Mouse (Mus musculus) forebrain, embryonic 11.5 days (tissue): ENCODE measurements around the gene Aebp2. TPM values are rescaled to one million over a fixed set of nuclear protein-coding genes. Genes with fewer than 3 reads are reported as not detected.

Source experiments
- ATAC-seq: fragments of 200-750 bp; cut with Nextera tagmentation; replicated peaks from 2 replicates; pipeline ENCODE4 v1.8.0; 2017; ENCODE audit warnings: moderate TSS enrichment; ENCODE audit not compliant: low FRiP score
- DNase-seq: peaks from one replicate; pipeline ENCODE4 v3.0.0-alpha.2; 2017; ENCODE audit warnings: low spot score
- H3K27ac ChIP-seq: fragments of 300-500 bp; sonication (generic); 2 replicates; pipeline ENCODE4 v1.5.1; 2014; ENCODE audit warnings: low read depth, low read length
- H3K27me3 ChIP-seq: fragments of 300-500 bp; sonication (generic); 2 replicates; pipeline ENCODE4 v1.6.1; 2014; ENCODE audit warnings: mild to moderate bottlenecking, low read length, mixed read lengths; ENCODE audit not compliant: control insufficient read depth, insufficient read depth
- H3K36me3 ChIP-seq: fragments of 300-500 bp; sonication (generic); 2 replicates; pipeline ENCODE4 v1.6.1; 2014; ENCODE audit warnings: mild to moderate bottlenecking, low read length, moderate library complexity, mixed read lengths; ENCODE audit not compliant: control insufficient read depth, insufficient read depth
- H3K4me1 ChIP-seq: fragments of 300-500 bp; sonication (generic); replicated peaks from 2 replicates; pipeline ENCODE4 v1.6.1; 2014; ENCODE audit warnings: low read length, mixed read lengths; ENCODE audit not compliant: control insufficient read depth, insufficient read depth
- H3K4me2 ChIP-seq: fragments of 300-500 bp; sonication (generic); 2 replicates; pipeline ENCODE4 v1.6.1; 2014; ENCODE audit warnings: low read depth, mild to moderate bottlenecking, low read length, moderate library complexity, mixed read lengths; ENCODE audit not compliant: severe bottlenecking
- H3K4me3 ChIP-seq: fragments of 300-500 bp; sonication (generic); 2 replicates; pipeline ENCODE4 v1.5.1; 2014; ENCODE audit warnings: low read depth, low read length
- H3K9ac ChIP-seq: fragments of 300-500 bp; sonication (generic); 2 replicates; pipeline ENCODE4 v1.6.1; 2014; ENCODE audit warnings: low read length
- H3K9me3 ChIP-seq: fragments of 300-500 bp; sonication (generic); 2 replicates; pipeline ENCODE4 v1.6.1; 2016; ENCODE audit warnings: low read length, mixed read lengths; ENCODE audit not compliant: control insufficient read depth
- WGBS: fragments of 180-500 bp; shearing (Covaris S2); extraction: QIAGEN DNeasy Blood & Tissue Kit; methylation state at CpG from one replicate; pipeline ENCODE4 v1.1.7; 2014; 5-methylcytosine and 5-hydroxymethylcytosine counted together
- polyA plus RNA-seq: library from polyadenylated mRNA; unstranded; fragments of >200 nt; fragmentation: Nextera tagmentation; extraction: Ambion mirVana; gene quantifications from 2 replicates; pipeline ENCODE4 v1.2.1, GENCODE M21; 2014

Gene Aebp2
- polyA plus RNA-seq, 1 experiment from 2014 or later = 15.1 TPM

DNA sequence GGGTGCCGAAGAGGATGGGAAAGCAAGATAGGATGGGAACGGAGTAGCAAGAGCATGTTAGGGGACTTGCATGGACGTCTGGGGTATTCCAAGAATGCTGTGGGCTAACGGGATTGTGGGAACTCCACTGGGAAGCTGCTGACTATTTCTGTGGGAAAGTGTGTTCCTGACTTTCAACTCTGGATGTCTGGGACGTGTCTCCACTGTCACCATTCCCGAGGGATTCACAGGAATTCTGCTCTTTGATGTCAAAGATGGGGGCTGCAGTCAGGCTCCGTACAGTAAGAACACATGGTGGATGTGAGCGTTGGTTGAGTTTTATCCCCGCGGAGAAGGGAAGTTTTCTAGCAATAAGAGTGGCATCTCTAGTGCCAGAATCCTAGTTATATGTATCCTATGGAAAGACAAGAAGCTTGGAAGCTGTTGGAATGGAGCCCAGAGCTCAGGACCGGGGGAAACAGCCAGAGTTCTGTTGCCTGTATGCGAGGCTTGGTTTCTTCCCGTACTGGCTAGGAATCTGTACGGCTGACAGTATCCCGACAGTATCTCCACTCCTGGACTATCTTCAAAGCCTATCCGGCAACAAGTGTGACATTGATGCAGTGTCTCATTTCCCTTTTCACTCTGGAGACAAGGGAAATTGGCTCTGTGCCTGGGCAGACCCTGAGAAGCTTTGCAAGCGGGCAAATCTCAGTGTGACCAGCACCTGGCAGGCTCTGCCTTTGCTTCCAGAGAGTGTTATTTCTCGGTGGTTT, 44.2 kb downstream of the Aebp2 start:
- Histone ChIP-seq H3K4me3 (no peak overlapping the region), H3K27me3 (no peaks in the 10 kb centered on the region), H3K36me3 (no peaks in the 10 kb centered on the region), H3K27ac (no peak overlapping the region), H3K4me2 (no peak overlapping the region), H3K9me3 (no peaks in the 10 kb centered on the region), H3K4me1 (no peaks in the 10 kb centered on the region), H3K9ac (no peak overlapping the region)
- DNase-seq (no peak), ATAC-seq (no peak)
- 80% methylated on average over 18 of the region's 18 CpGs for WGBS

- Histone ChIP-seq H3K9ac (no peak overlapping the region), H3K36me3 (no peaks in the 10 kb centered on the region), H3K4me1 (no peaks in the 10 kb centered on the region), H3K4me3 (no peak overlapping the region), H3K4me2 (no peak overlapping the region), H3K27me3 (no peaks in the 10 kb centered on the region), H3K27ac (no peak overlapping the region), H3K9me3 (no peaks in the 10 kb centered on the region)
- DNase-seq (no peak), ATAC-seq (no peak)
- 92% methylated on average over 8 of the region's 8 CpGs for WGBS
Observed at GRCm38 (mm10) chr6:140667289-140667906, 44.9 kb downstream of the Aebp2 start.

DNA sequence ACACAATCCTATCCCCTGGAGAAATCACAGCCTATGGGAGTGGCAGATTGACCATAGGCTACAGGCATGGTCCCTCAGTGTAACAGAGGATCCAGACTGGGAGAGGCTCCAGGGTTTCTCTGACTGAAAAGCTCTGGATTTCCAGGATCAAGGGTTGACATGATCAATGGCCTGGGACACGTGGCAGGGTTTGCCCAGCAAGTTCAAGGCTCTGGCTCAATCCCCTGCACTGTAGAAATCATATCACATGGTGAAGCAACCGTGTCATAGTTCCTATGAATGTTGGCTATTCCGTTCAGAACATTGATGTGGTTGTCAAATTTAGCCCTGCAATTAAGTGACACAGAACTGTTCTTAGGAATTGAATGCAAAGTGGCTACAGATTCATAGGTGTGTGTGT, 52.0 kb downstream of the Aebp2 start:
- Histone ChIP-seq H3K4me3 (no peak overlapping the region), H3K36me3 (no peaks in the 10 kb centered on the region), H3K4me2 (no peak overlapping the region), H3K27me3 (no peaks in the 10 kb centered on the region), H3K9ac (no peak overlapping the region), H3K9me3 (no peaks in the 10 kb centered on the region), H3K27ac (no peak overlapping the region), H3K4me1 (peaks cover 3% of the 10 kb centered on the region; the same call in 1 of the 2 replicates)
- no peak for ATAC-seq
- DNase-seq = no peak
- WGBS = 78% methylated on average over 3 of the region's 3 CpGs

GRCm38 (mm10) chr6:140676094-140676493, 53.6 kb downstream of the Aebp2 start:
- no peak overlapping the region for H3K4me3 ChIP-seq
- no peaks in the 10 kb centered on the region for H3K36me3 ChIP-seq
- WGBS = 87% methylated on average over 4 of the region's 4 CpGs
- H3K9me3 ChIP-seq = no peaks in the 10 kb centered on the region
- no peak overlapping the region for H3K9ac ChIP-seq
- no peak overlapping the region for H3K4me2 ChIP-seq
- DNase-seq (no peak), ATAC-seq (no peak)
- H3K27ac ChIP-seq = no peak overlapping the region
- peaks cover 3% of the 10 kb centered on the region; the same call in 1 of the 2 replicates for H3K4me1 ChIP-seq
- H3K27me3 ChIP-seq = no peaks in the 10 kb centered on the region

DNA sequence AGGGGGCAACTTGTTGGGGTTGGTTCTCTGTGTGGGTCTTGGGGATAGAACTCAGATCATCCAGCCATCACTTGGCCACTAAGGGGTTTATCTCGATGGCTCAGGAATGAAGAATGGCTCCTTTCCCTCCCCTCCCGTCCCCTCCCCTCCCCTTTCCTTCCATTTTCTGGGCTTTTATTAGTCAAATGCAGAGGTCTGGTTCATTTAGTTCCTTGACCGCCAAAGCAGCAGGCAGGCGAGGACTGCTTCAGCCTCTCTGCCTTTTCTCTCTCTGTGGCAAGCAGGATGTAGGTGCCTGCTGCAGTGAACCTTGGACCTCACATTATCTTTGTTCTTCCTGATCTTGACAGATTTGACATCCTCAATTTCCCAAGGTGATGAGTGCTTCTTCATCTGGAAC, 54.6 kb downstream of the Aebp2 start:
- peaks cover 3% of the 10 kb centered on the region; the same call in 1 of the 2 replicates for H3K4me1 ChIP-seq
- no peaks in the 10 kb centered on the region for H3K36me3 ChIP-seq
- no peaks in the 10 kb centered on the region for H3K27me3 ChIP-seq
- ATAC-seq (no peak), DNase-seq (no peak)
- no peaks in the 10 kb centered on the region for H3K9me3 ChIP-seq
- no peak overlapping the region for H3K27ac ChIP-seq
- no peak overlapping the region for H3K9ac ChIP-seq
- no peak overlapping the region for H3K4me3 ChIP-seq
- 19% methylated on average over 4 of the region's 4 CpGs for WGBS
- no peak overlapping the region for H3K4me2 ChIP-seq

- WGBS = 84% methylated on average over 9 of the region's 9 CpGs
- ATAC-seq = no peak
Observed at GRCm38 (mm10) chr6:140677960-140678359, 55.5 kb downstream of the Aebp2 start.

DNA sequence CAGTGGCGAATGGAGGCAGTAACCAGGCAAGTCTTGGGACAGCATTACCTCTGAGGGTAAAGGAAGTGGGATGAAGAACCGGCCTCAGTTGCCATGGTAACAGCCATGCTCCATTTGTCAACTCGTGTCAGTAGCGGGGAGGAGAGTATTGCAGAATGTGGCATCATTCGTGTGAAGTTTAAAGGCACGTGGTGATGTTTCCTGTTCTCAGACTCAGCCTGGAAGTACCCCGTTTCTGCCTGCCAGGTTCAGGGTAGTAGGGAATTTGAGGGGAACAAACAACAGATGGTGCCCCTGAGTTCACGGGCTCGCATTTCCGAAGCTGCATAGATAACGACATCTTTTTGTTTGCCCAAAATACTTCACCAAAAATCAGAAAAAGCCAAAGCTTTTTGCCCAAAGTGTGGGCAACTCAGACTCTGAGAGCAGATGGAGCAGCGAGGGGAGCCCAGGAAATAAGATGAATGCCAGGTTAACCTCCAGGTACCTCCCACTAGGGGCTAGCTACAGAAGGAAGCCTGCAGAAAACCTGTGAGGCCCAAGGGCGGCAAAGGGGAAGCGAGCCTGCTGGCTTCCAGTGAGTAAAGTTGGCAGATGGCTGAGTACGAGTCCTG, 56.3 kb downstream of the Aebp2 start:
- Histone ChIP-seq H3K4me1 (peaks cover 3% of the 10 kb centered on the region; the same call in 1 of the 2 replicates), H3K4me2 (peak overlapping the region; percentile 2; the same call in 1 of the 2 replicates), H3K9ac (peak overlapping the region; percentile 10; the same call in 1 of the 2 replicates), H3K9me3 (no peaks in the 10 kb centered on the region), H3K27ac (no peak overlapping the region), H3K27me3 (no peaks in the 10 kb centered on the region), H3K36me3 (no peaks in the 10 kb centered on the region), H3K4me3 (no peak overlapping the region)
- ATAC-seq (peak; percentile 74), DNase-seq (peak; percentile 72)
- WGBS = 21% methylated on average over 15 of the region's 15 CpGs

More at GRCm38 (mm10) chr6:140677960-140678359, 55.5 kb downstream of the Aebp2 start:
- no peak for DNase-seq
- Histone ChIP-seq H3K27ac (no peak overlapping the region), H3K4me2 (no peak overlapping the region), H3K9me3 (no peaks in the 10 kb centered on the region), H3K4me1 (peaks cover 3% of the 10 kb centered on the region; the same call in 1 of the 2 replicates), H3K4me3 (no peak overlapping the region), H3K36me3 (no peaks in the 10 kb centered on the region), H3K27me3 (no peaks in the 10 kb centered on the region), H3K9ac (no peak overlapping the region)

DNA sequence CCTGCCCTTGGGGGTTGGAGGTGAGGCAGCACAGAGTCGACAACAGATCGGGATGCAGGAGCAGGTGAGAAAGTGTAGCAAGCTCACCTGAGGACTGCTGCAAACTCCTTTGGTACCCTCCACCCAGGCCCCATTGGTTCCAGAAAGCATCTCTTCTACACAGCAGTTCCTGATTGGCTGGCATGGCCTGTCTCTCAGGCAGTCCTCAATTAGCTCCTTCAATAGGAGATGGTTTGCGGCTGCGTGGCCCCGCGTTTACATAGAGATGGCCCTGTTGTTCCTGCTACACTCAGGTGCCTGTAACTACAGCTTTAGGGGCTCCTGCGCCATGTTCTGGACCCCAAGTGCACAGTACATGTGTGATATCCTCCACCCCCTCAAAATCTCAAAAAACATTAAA, 58.2 kb downstream of the Aebp2 start:
- Histone ChIP-seq H3K9me3 (no peaks in the 10 kb centered on the region), H3K4me3 (no peak overlapping the region), H3K27me3 (no peaks in the 10 kb centered on the region), H3K27ac (no peak overlapping the region), H3K36me3 (no peaks in the 10 kb centered on the region), H3K9ac (no peak overlapping the region), H3K4me1 (peaks cover 3% of the 10 kb centered on the region; the same call in 1 of the 2 replicates), H3K4me2 (no peak overlapping the region)
- no peak; the same call in 1 of the 2 replicates for ATAC-seq
- no peak for DNase-seq
- 39% methylated on average over 7 of the region's 7 CpGs for WGBS
